Mouse (Mus musculus): ENCODE data around the gene Il34.

Il34 gene

GRCm38 (mm10) chr8:110710593-110710992, 95.1 kb downstream of the Il34 start:
- DNase-seq (ENCODE audit: low read depth, low spot score), result no peak

GRCm38 (mm10) chr8:110708429-110708828, 97.3 kb downstream of the Il34 start:
- DNase-seq (ENCODE audit: low read depth, low spot score), result no peak

DNA sequence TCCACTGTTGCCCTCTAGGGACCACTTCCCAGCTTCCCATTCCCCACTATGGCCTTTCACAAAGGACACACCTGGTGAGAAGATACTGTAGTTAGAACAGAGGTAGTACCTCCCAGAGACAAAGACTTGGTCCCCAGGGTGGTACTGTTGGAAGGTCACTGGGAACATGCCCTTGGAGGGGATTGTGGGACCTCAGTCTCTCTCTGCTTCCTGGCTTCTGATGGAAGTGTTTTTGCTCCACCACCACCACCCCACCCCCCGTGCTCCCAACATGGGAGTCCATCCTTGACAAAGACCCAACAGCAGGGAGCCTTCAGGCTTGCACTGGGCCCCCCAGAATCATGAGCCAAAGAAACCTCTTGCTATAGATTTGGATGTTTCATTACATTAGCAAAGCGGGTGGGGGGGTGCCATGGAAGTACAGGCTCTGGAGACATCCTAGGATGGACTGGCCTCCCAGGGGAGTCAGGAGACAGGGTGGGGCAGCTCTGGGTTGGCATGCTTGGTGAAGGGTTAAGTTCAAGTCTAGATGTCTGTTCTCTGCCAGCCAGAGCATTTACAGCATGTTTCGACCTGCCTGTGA, 99.3 kb downstream of the Il34 start:
- DNase-seq (ENCODE audit: low read depth, low spot score), result no peak

- DNase-seq (ENCODE audit: low read depth, low spot score), result no peak
Observed at GRCm38 (mm10) chr8:110705391-110706287, 100.1 kb downstream of the Il34 start.

DNA sequence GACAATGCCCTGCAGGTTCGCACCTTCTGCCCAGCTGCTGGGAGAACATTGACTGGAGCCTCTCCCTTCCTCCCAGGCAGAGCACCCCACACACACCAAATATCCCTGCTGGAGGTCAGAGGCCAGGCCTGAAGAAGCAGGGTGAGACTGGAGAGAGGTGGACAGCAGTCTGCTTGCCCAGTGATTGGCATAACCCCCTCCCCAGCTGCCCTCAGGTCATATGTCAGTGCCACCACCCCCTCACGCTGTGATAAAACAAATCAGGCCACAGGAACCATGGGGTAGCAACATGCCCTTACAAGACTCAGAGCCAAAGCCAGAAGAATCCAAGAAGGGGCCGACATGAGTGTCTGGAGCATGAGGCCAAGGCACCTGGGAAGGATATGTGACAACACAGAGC, 101.6 kb downstream of the Il34 start:
- no peak for DNase-seq (ENCODE audit: low read depth, low spot score)

- DNase-seq (ENCODE audit: low read depth, low spot score), result peak; percentile 54
Observed at GRCm38 (mm10) chr8:110703460-110704061, 102.2 kb downstream of the Il34 start.

DNA sequence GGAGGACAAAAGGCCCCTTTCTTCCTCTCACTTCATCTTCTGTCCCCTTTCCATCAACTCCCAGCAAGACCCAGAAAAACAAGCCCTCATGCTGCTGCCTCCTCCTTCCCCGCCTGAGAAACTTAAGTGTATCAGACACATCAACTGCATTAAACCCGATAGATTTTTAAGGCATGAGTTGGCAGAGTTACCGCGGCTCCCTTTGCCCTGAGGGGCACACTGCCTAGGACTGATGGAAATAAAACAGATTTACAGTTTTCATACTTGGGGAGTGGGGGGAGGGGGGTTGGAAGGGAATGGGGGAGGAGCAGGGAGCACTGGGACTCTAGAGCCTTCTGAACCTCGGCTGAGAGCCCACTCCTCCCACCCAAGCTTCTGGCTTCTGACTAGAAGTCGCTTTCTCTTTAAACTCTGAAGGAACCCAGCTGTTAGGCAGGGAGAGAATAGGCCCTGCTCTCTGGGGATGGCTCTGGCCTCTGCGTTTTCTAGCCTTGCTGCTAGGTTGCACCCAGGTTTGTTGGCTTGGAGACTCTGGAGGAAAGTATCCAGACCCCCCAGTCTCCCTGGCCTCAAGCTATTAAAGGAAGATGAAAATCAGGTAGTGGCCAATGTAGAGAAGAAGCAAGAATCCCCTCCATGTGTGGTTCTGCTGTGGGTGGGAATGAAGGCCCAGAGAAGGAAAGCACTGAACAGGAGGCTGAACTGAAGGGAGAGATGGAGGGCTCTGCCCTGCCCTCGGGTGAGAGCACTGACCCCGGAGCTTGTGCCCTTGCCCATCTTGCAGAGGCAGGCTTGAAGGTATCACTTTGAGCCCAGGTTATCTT, 102.9 kb downstream of the Il34 start:
- no peak for DNase-seq (ENCODE audit: low read depth, low spot score)

DNA sequence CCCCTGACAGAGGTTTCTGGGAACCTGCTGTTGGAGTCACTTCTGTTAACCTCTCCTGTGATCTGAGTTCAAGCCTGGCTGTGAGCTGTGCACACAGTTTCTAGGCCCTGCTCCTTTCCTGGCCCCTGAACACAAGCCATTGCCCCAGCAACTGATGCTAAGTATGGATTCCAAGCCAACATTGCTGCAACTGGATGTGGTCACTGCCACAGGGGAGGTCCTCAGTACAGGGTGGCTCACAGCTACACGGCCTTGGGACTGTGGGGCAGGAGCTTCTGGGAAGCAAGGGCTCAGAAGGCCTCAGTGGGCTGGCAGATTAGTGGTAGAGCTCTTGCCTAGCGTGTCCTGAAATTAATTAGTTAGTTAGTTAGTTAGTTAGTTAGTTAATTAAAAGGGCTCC, 105.2 kb downstream of the Il34 start:
- no peak for DNase-seq (ENCODE audit: low read depth, low spot score)

DNA sequence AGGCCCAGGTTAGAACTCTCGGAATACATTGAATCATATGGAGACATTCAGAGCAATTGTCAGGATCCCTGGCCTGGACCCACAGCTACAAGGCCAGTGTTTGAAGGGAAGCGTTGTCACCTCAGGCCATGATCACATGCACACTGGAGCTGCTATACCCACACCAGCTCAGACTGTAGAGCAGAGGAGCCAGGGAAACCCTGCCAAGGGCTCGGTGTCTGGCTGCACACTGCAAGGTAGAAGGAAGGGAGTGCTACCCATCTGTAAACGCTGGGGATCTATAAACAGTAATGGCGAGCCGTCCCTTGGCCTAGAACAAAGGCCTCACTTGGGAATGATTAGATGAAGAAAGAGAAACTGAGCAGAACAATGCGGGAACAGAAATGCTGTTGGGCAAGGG, 106.2 kb downstream of the Il34 start:
- DNase-seq (ENCODE audit: low read depth, low spot score), result no peak

GRCm38 (mm10) chr8:110698098-110698497, 107.6 kb downstream of the Il34 start:
- no peak for DNase-seq (ENCODE audit: low read depth, low spot score)

DNA sequence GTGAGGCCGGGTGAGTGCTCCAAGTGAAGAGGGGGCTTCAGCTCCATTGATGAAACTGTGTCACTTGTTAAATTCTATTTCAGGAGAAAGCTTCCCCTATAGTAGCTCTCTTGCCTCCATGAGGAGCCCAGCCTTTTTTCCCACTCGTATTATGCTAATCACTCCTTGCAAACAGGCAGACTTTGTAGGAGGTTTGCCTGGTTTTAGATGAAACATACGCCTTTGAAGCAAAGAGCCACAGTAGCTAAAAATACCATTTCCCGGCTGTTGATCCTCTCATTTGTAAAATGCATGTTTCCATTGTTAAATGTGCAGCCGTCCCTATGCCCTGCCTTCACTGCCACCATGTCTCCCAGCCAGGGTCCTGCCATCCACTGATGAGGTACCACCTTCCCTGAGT, 108.2 kb downstream of the Il34 start:
- no peak for DNase-seq (ENCODE audit: low read depth, low spot score)

- DNase-seq (ENCODE audit: low read depth, low spot score), result no peak
Observed at GRCm38 (mm10) chr8:110696051-110696450, 109.7 kb downstream of the Il34 start.

DNA sequence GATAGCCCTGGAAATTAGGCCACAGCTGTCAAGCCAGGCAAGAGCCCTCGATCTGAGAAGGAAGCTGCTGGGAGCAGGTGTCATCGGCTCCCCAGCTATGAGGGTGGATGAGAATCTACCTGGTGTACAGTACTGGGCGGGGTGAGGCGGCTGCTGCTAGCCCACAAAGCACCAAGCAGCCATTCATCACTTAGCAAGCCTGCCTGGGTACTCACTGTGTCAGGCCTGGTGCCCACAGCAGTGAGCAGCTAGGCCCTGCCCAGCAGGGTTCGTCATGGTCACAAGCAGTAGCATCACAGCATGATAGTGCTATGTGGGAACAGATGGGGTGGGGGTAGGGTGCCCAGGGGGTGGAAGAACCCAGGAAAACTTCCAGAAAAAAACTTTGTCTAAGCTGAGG, 110.3 kb downstream of the Il34 start:
- no peak for DNase-seq (ENCODE audit: low read depth, low spot score)

GRCm38 (mm10) chr8:110694826-110695225, 110.9 kb downstream of the Il34 start:
- DNase-seq (ENCODE audit: low read depth, low spot score), result no peak

DNA sequence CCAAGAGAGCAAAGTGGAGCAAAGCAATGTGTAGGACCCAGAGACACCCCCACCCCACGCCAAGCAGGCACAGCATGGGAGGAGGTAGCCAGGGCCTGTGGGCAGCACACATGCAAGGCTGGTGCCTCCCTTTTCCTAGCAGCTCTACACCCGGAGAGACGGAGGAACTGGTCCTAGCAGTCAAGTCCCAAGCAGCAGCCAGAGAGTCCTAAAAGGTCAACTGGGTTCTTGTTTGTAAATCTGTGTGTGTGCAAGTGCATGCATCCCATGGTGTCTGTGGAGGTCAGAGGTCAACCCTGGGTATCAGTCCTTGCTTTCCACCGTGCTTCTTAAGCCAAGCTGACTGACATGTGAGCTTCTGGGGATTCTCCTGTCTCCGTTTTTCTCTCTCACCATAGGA, 111.5 kb downstream of the Il34 start:
- DNase-seq (ENCODE audit: low read depth, low spot score), result no peak

Data from skeletal muscle tissue, adult 2 months (tissue).